Mouse (Mus musculus) liver, embryonic 14.5 days (tissue): ENCODE data around the gene Creb5. TPM values are rescaled to one million over a fixed set of nuclear protein-coding genes. Genes with fewer than 3 reads are reported as not detected.

Experiments used
- ATAC-seq: fragments of 200-750 bp; cut with Nextera tagmentation; 2 replicates; pipeline ENCODE4 v1.8.0; 2017; ENCODE audit warnings: moderate number of reproducible peaks, mild to moderate bottlenecking, moderate library complexity; ENCODE audit not compliant: insufficient read depth
- DNase-seq, 3 experiments: peaks; one replicate each; pipeline ENCODE4 v3.0.0-alpha.2; 2012 to 2013; ENCODE audit warnings: low read depth in 3 of 3, low spot score in 3 of 3
- H3K27ac ChIP-seq: fragments of 300-500 bp; sonication (generic); 2 replicates; pipeline ENCODE4 v1.5.1; 2014; ENCODE audit warnings: moderate library complexity, mild to moderate bottlenecking, control low read depth, inconsistent platforms
- H3K27me3 ChIP-seq: fragments of 300-500 bp; sonication (generic); 2 replicates; pipeline ENCODE4 v1.6.1; 2014; ENCODE audit warnings: mild to moderate bottlenecking, low read length, moderate library complexity; ENCODE audit not compliant: control insufficient read depth, insufficient read depth
- H3K36me3 ChIP-seq: fragments of 300-500 bp; sonication (generic); replicated peaks from 2 replicates; pipeline ENCODE4 v1.6.1; 2014; ENCODE audit warnings: low read depth; ENCODE audit not compliant: control insufficient read depth, insufficient read depth
- H3K4me1 ChIP-seq, 2 experiments: fragments of 200-500 bp in 1 of 2; fragments of 300-500 bp in 1 of 2; sonication (generic) in 1 of 2; replicated peaks; 2 replicates each; pipeline ENCODE4 v1.6.1; 2012 to 2014; ENCODE audit warnings: antibody characterized with exemption in 1 of 2, inconsistent platforms in 1 of 2, low read length in 1 of 2; ENCODE audit not compliant: control insufficient read depth in 2 of 2, insufficient read depth in 2 of 2
- H3K4me2 ChIP-seq: fragments of 300-500 bp; sonication (generic); 2 replicates; pipeline ENCODE4 v1.6.1; 2014; ENCODE audit warnings: low read depth, mild to moderate bottlenecking, control low read depth, moderate library complexity
- H3K4me3 ChIP-seq, 2 experiments: fragments of 200-500 bp in 1 of 2; fragments of 300-500 bp in 1 of 2; sonication (generic) in 1 of 2; 2 replicates each; pipeline ENCODE4 v1.5.1; 2012 to 2014; ENCODE audit warnings: low read depth in 2 of 2, low read length in 2 of 2, mild to moderate bottlenecking in 2 of 2, control low read depth in 1 of 2, inconsistent platforms in 1 of 2, moderate library complexity in 1 of 2; ENCODE audit not compliant: insufficient read depth in 1 of 2
- H3K9ac ChIP-seq: fragments of 300-500 bp; sonication (generic); replicated peaks from 2 replicates; pipeline ENCODE4 v1.6.1; 2014; ENCODE audit warnings: mild to moderate bottlenecking, control low read depth, moderate library complexity
- H3K9me3 ChIP-seq: fragments of 300-500 bp; sonication (generic); 2 replicates; pipeline ENCODE4 v1.6.1; 2016; ENCODE audit warnings: low read length, mixed read lengths; ENCODE audit not compliant: control insufficient read depth
- CTCF ChIP-seq: IDR thresholded peaks from 2 replicates; pipeline ENCODE4 v1.5.1; 2016; ENCODE audit warnings: antibody characterized with exemption, low read depth, control low read depth
- EP300 ChIP-seq: IDR thresholded peaks from 2 replicates; pipeline ENCODE4 v1.6.1; 2016; ENCODE audit warnings: antibody characterized with exemption, low read depth
- WGBS: fragments of 180-500 bp; shearing (Covaris S2); extraction: QIAGEN DNeasy Blood & Tissue Kit; methylation state at CpG from one replicate; pipeline ENCODE4 v1.1.7; 2014; ENCODE audit not compliant: insufficient replicate concordance; 5-methylcytosine and 5-hydroxymethylcytosine counted together
- polyA plus RNA-seq, 2 experiments: library from polyadenylated mRNA; depleted of rRNA in 1 of 2; stranded (reverse) in 1 of 2; unstranded in 1 of 2; fragments of >200 nt; fragmentation: Nextera tagmentation in 1 of 2; extraction: Ambion mirVana in 1 of 2; gene quantifications; 2 replicates each; pipeline versions ENCODE4 v1.2.1 to v1.2.3; 2012 to 2014

Creb5 gene
- polyA plus RNA-seq, 2 experiments = 0.04 to 0.06 TPM

DNA sequence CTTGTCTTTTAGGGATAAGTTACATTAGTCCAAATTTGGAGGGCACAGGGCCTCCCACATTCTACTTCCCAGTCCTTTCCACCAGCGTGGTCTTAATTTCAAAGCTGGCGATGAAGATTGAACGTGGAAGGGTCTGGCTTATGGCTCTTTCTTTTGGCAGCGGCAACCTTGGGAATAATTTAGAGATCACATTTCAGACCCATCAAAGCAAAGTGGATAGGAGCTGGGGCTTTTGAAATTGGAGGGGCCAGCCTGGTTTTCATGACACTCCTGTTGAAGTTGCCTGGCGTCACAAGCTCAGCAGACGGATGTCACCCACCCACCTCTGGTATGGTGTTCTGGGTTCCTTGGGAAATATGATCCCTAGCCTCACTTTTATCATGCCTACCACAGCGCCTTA lies 185.7 kb downstream of the Creb5 start:
- no peak for TF ChIP-seq EP300
- TF ChIP-seq CTCF = no peak
- no peak for DNase-seq

DNA sequence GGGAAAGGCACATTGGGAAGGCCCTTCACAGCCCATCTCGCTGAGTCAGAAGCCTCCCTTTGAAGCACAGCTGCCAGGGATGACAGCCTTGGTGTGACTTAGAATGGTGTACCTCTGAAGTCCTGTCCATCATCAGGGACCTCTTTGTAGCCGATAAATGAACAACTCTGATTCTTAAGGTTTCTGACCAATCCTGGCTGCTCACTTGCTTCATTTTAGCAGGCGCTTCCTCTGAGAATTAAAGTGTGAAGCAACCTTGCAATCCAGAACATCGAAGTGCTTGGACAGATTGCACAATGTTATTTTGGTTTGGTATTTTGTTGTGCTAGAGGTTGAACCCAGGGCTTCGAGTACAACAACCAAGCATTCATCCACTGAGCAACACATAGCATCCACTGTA lies 190.4 kb downstream of the Creb5 start:
- no peak for TF ChIP-seq CTCF
- no peak for TF ChIP-seq EP300

More for the DNA sequence above, 185.7 kb downstream of the Creb5 start:
- no peak overlapping the region for H3K27ac ChIP-seq
- H3K9ac ChIP-seq = no peak overlapping the region
- no peaks in the 10 kb centered on the region for H3K4me1 ChIP-seq
- no peaks in the 10 kb centered on the region for H3K9me3 ChIP-seq
- no peak overlapping the region for H3K4me3 ChIP-seq
- no peaks in the 10 kb centered on the region for H3K27me3 ChIP-seq
- H3K36me3 ChIP-seq = no peaks in the 10 kb centered on the region
- no peak for ATAC-seq
- H3K4me2 ChIP-seq = no peak overlapping the region
- 75% methylated on average over 7 of the region's 7 CpGs for WGBS

DNA sequence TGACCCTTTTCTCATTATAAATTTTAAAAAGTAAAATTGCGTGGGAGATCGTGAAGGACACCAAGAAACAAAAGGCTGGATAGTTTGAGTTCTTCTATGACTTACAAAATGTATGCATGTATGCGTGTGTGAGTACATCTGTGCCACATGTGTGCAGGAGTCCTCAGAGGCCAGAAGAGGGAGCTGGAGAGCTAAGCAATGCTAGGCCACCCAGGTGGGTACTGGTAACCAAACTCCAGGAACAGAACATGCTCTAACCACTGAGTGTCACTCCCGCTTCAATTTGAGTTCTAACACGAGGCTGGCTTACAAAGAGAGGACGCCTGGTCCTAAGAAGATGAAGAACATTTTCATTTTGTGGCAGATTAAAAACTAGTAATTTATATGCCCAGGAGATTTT lies 203.8 kb downstream of the Creb5 start:
- Histone ChIP-seq H3K4me3 (no peak overlapping the region), H3K9ac (no peak overlapping the region), H3K4me2 (no peak overlapping the region), H3K36me3 (no peaks in the 10 kb centered on the region), H3K27ac (no peak overlapping the region), H3K4me1 (no peaks in the 10 kb centered on the region), H3K27me3 (no peaks in the 10 kb centered on the region), H3K9me3 (no peaks in the 10 kb centered on the region)
- 64% methylated on average over 6 of the region's 6 CpGs for WGBS
- ATAC-seq (no peak), DNase-seq (no peak)
- TF ChIP-seq CTCF (peak; percentile 35), EP300 (no peak)

More for the DNA sequence above, 190.4 kb downstream of the Creb5 start:
- Histone ChIP-seq H3K4me3 (no peak overlapping the region), H3K27me3 (no peaks in the 10 kb centered on the region), H3K4me2 (no peak overlapping the region), H3K36me3 (no peaks in the 10 kb centered on the region), H3K27ac (no peak overlapping the region), H3K9ac (no peak overlapping the region), H3K4me1 (no peaks in the 10 kb centered on the region), H3K9me3 (no peaks in the 10 kb centered on the region)
- ATAC-seq (no peak), DNase-seq (no peak)
- WGBS = 63% methylated on average over 5 of the region's 5 CpGs

DNA sequence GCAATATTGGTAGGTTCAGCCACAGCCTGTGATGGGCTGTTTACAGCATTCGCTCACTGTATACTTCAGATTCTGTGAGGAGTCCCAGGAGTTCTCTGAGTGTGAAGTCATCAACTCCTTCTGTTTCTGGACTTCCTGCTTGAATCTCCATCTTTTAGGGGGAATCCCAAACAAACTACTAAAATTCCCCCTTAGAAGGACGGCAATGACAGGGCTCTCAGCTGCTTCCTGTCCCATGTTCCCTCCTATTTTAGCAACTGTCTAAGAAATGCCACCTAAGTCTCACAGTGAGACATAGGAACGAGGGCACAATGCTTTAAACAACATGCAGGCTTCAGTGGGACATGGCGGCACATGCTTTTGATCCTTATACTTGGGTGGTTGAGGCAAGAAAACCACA lies 204.3 kb downstream of the Creb5 start:
- Histone ChIP-seq H3K9me3 (no peaks in the 10 kb centered on the region), H3K4me1 (peaks cover 0 to 2% of the 10 kb centered on the region in 2 experiments; a peak in 2 of 4 replicates), H3K4me3 (no peak overlapping the region), H3K27ac (no peak overlapping the region), H3K27me3 (no peaks in the 10 kb centered on the region), H3K4me2 (no peak overlapping the region), H3K36me3 (no peaks in the 10 kb centered on the region), H3K9ac (no peak overlapping the region)
- 60% methylated on average over 4 of the region's 4 CpGs for WGBS
- DNase-seq (no peak), ATAC-seq (no peak)
- TF ChIP-seq CTCF (no peak), EP300 (no peak)

DNA sequence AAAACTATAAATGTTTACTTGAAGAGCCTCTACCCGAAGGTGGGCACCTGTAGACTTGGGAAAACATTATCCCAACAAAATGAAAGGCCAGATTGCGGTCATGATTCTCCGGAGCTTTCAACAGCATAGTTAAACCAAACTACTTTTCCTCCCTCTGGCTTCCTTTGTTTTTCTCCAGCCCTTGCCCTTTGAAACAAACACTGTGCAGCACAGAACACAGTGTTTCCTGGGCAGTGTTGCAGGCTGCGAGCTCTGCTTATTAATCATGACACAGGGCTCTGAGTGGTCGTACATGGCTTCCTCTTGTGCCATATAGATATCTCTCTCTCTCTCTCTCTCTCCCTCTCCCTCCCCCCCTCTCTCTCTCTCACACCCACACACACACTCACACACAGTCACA lies 206.8 kb downstream of the Creb5 start:
- H3K27ac ChIP-seq = no peak overlapping the region
- no peak overlapping the region for H3K9ac ChIP-seq
- TF ChIP-seq CTCF (no peak), EP300 (no peak)
- no peaks in the 10 kb centered on the region for H3K9me3 ChIP-seq
- H3K4me2 ChIP-seq = no peak overlapping the region
- DNase-seq (no peak), ATAC-seq (no peak)
- WGBS = 14% methylated on average over 5 of the region's 5 CpGs
- H3K4me1 ChIP-seq = peaks cover 0 to 5% of the 10 kb centered on the region in 2 experiments; a peak in 2 of 4 replicates
- no peak overlapping the region for H3K4me3 ChIP-seq
- H3K36me3 ChIP-seq = no peaks in the 10 kb centered on the region
- no peaks in the 10 kb centered on the region for H3K27me3 ChIP-seq
